Mouse (Mus musculus) retina, postnatal 1 day (tissue): Measurements from ENCODE around the gene Lrrfip1.

ENCODE experiments used
- DNase-seq: peaks from one replicate; pipeline ENCODE4 v3.0.0-alpha.2; 2012

The Lrrfip1 gene

GRCm38 (mm10) chr1:91169157-91169556 lies 170.6 kb downstream of the Lrrfip1 start:
- no peak for DNase-seq

- DNase-seq, result no peak
These were observed 176.3 kb downstream of the Lrrfip1 start for GRCm38 (mm10) chr1:91174796-91175195.

- DNase-seq, result no peak
These were observed 177.5 kb downstream of the Lrrfip1 start for GRCm38 (mm10) chr1:91176026-91176425.

GRCm38 (mm10) chr1:91176871-91177270 lies 178.3 kb downstream of the Lrrfip1 start:
- DNase-seq, result no peak
